Mouse (Mus musculus) lung, adult 2 months (tissue): ENCODE measurements around the gene Nav3.

ENCODE experiments used
- CTCF ChIP-seq: fragments of 200-500 bp; IDR thresholded peaks from 2 replicates; pipeline ENCODE4 v1.5.1; 2011; ENCODE audit warnings: mild to moderate bottlenecking, low read length, control low read depth; ENCODE audit not compliant: insufficient read depth
- POLR2A ChIP-seq: fragments of 200-500 bp; IDR thresholded peaks from 2 replicates; pipeline ENCODE4 v1.6.1; 2011; ENCODE audit warnings: low read depth, mild to moderate bottlenecking, control low read depth, low read length, borderline replicate concordance; ENCODE audit errors: extremely low read depth

GRCm38 (mm10) chr10:110330030-110330429 is 126.0 kb downstream of the Nav3 start:
- no peak for TF ChIP-seq POLR2A
- TF ChIP-seq CTCF = no peak
